Mouse (Mus musculus): ENCODE data around the gene Trem3. TPM values are rescaled to one million over a fixed set of nuclear protein-coding genes. Genes with fewer than 3 reads are reported as not detected.
A peak's percentile ranks its signal among the peaks of the same experiment; 100 is the strongest.

Trem3 gene
- total RNA-seq, 2 experiments from 2014 or later: 0.34 to 0.37 TPM

DNA sequence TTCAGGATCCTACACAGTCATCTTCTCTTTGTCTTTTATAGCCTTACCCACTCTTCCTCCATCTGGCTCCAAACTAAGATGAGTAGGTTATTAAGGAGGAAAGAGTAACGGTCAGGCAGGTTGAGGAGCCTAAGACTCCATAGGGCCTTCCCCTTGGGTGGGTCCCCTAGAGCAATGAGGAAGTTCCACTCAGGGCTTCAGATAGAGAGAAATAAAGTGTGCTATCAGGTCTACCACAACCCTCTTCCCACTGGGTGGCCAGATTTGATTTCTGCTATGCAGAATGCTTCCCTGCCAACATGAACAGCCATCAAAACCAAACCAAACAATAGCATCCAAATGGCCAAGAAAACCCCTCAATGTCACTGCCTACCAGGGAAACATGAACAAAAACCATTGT lies 20.0 kb downstream of the Trem3 start:
- intact Hi-C loops (cut with DNase I): no loop called here
- DNase-seq (ENCODE audit: low spot score in 2 of 2): no peak

GRCm38 (mm10) chr17:48268276-48268675 lies 20.7 kb downstream of the Trem3 start:
- intact Hi-C loops (cut with DNase I): no loop called here
- DNase-seq (ENCODE audit: low spot score in 2 of 2): no peak

GRCm38 (mm10) chr17:48269833-48270232 lies 22.3 kb downstream of the Trem3 start:
- DNase-seq (ENCODE audit: low spot score in 2 of 2): no peak
- intact Hi-C loops (cut with DNase I): no loop called here

- no peak for DNase-seq (ENCODE audit: low spot score in 2 of 2)
- intact Hi-C loops (cut with DNase I): no loop called here
Observed at GRCm38 (mm10) chr17:48272158-48272557, 24.6 kb downstream of the Trem3 start.

GRCm38 (mm10) chr17:48272598-48272997 lies 25.0 kb downstream of the Trem3 start:
- intact Hi-C loops (cut with DNase I): no loop called here
- DNase-seq (ENCODE audit: low spot score in 2 of 2): no peak

- intact Hi-C loops (cut with DNase I): no loop called here
- no peak for DNase-seq (ENCODE audit: low spot score in 2 of 2)
Observed at GRCm38 (mm10) chr17:48274098-48274497, 26.5 kb downstream of the Trem3 start.

DNA sequence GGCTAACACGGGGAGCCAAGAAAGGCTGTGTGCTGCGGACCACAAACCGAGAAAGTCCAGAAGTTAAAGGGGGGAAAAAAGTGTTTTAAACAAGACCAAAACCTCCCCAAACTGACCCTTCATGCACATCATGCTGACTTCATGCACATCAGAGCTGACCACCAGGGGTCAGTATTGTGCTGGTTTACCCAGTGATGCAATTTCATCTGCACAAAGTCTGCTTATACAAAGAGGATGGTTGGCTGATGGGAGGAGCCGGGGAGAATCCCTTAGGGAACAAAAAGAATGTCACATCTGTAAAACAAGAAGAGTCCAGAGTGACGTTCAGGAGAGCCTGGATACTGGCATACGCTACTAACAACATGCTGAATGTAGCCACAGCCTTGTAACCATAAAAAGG lies 27.3 kb downstream of the Trem3 start:
- DNase-seq (ENCODE audit: low spot score in 2 of 2): peak; percentile 82 to 83
- intact Hi-C loops (cut with DNase I): loop anchor here (1.0 to 5.0 kb wide), 3 partner anchors 62 to 132 kb away; partner anchors contain the start of gene Nfya

DNA sequence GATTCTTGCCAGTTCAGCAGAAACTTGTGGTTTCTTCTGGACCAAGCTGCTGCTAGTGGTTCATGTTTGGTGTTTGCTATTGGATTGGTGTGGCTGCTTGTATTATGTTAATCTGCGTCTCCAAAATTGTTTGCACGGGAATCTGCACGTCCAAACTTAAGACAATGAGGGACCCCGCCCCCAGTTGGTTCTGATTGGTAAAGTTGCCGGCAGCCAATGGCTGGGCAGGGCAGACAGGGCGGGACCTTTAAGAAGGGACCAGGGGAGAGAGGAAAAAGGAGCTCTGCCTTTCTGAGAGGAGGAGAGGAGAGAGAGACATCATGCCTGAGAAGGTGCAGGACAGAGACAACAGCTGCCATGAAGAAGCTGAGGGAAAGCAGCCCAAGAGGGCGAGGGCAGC lies 28.2 kb downstream of the Trem3 start:
- no peak for DNase-seq (ENCODE audit: low spot score in 2 of 2)
- intact Hi-C loops (cut with DNase I): loop anchor here (1.0 to 5.0 kb wide), 3 partner anchors 62 to 132 kb away; partner anchors contain the start of gene Nfya

GRCm38 (mm10) chr17:48278381-48278780 lies 30.8 kb downstream of the Trem3 start:
- intact Hi-C loops (cut with DNase I): loop anchor here (5.0 kb wide), 2 partner anchors 114 to 129 kb away; partner anchors contain the start of gene Nfya

DNA sequence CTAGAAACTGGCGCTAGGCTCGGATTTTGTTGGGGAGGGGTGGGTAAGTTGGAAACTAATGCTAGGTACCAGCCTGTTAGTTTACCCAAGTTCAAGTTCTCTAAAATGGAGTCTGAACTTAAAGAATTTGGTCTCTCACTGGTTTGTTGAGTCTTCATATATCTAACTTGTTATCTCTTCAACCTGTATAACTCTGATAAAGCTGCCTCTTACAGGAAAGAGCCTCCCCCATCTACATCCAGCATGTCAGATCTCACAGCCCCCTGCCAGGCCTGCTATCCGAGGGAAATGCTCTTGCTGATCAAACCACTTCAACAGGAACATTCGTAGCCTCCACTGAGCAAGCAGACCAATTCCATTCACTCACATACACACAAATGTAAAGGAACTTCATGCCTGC lies 31.4 kb downstream of the Trem3 start:
- intact Hi-C loops (cut with DNase I): loop anchor here (5.0 kb wide), 2 partner anchors 113 to 128 kb away; partner anchors contain the start of gene Nfya
- no peak for DNase-seq (ENCODE audit: low spot score in 2 of 2)

More at GRCm38 (mm10) chr17:48278381-48278780, 30.8 kb downstream of the Trem3 start:
- DNase-seq (ENCODE audit: low spot score in 2 of 2): peak in 1 of 2 experiments; percentile 53

DNA sequence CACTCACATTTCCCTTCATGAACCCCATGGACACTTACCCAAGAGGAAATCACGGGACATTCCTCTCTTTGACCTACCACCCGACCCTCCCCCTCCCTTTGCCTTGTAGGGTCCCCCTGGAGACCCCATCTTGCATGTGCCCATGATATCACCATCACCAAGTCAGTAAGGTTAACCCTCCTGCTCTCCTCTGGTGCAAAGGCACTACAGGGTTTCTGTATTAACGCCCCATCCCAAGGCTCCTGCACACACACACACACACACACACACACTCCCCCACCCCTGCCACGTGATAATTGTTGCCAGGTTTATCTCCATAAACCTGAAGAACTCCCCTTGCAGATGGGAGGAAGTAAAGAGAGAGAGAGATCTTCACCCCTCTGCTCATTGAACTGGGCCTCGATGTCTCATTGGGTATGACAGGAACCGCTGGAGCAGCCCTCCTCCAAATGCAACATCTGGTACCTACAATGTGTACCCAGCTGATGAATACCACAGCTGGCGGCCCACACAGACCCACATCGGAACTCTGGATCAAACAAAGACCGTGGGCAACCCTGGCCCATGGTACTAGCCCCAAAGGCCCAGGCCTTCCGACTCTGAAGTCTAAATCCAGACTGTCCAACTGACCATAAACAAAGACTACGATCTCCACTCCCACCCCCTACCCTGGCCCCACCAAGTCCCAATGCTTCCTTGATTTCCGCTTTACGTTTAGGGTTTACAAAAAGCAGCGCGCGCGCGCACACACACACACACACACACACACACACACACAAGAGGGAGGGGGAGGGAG lies 33.6 kb downstream of the Trem3 start:
- no peak for DNase-seq (ENCODE audit: low spot score in 2 of 2)
- intact Hi-C loops (cut with DNase I): no loop called here

DNA sequence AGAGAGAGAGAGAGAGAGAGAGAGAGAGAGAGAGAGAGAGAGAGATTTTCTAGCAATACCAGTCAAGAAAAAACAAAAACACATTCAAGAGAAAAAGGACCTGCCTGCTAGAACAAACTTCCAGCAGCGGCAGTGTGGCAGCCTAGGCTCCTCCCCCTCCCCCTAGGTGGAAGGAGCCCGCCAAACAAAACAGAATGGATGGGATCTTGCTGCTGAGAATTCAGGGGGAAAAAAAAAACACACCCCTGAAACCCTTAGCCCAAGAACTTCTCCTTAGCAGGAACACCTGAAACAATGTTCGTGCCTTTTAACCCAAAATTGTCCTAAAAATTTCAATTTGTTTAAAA lies 34.1 kb downstream of the Trem3 start:
- DNase-seq (ENCODE audit: low spot score in 2 of 2): no peak
- intact Hi-C loops (cut with DNase I): no loop called here

- intact Hi-C loops (cut with DNase I): loop anchor here (5.0 kb wide), 1 partner anchor 41 kb away; no protein-coding TSS in a partner anchor
- no peak for DNase-seq (ENCODE audit: low spot score in 2 of 2)
Observed at GRCm38 (mm10) chr17:48286765-48287164, 39.2 kb downstream of the Trem3 start.

GRCm38 (mm10) chr17:48287276-48287675 lies 39.7 kb downstream of the Trem3 start:
- intact Hi-C loops (cut with DNase I): loop anchor here (5.0 kb wide), 1 partner anchor 40 kb away; no protein-coding TSS in a partner anchor
- DNase-seq (ENCODE audit: low spot score in 2 of 2): peak in 1 of 2 experiments; percentile 15

GRCm38 (mm10) chr17:48293500-48294194 lies 46.1 kb downstream of the Trem3 start:
- intact Hi-C loops (cut with DNase I): no loop called here
- no peak for DNase-seq (ENCODE audit: low spot score in 2 of 2)

DNA sequence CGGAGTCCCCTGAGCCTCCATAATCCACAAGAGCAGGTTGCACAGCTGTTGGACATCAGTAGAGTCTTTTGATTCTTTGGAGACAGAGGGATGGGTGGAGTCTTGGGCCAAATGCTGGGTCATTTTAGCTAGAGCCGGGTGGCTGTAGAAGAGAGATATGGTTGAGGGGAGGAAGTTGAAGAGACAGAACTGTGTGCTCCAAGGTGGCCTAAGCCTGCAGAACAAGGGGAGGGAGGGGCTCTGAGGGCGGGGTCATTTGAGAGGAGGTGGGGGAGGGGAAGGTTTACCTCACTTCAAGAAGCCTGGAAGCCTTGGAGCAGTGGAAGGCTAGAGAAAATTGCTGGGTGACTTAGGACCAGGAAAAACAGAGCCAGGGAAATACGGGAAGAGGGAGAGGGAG lies 51.6 kb downstream of the Trem3 start, which contains the start of gene Treml2:
Gene Treml2, plus strand, starts transcription at position 296 of the 400 bp plus-strand sequence.
- intact Hi-C loops (cut with DNase I): no loop called here
- DNase-seq (ENCODE audit: low spot score in 2 of 2): no peak

DNA sequence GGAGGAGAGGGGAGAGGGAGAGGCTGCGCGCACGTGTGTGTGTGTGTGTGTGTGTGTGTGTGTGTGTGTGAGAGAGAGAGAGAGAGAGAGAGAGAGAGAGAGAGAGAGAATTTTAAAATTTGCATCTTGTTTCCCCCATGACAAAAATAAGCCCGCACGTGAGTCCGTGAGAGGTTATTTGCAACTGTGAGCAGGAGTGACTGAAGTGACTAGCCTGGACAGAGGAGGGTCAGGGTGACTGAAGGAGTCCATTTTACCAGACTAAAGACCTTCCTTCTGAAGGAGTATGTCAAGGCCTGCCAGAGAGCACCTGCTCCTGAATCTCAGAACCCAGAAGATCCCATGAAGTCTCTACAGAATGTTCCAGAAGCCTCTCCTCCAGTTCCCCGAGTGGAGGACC lies 52.2 kb downstream of the Trem3 start:
- intact Hi-C loops (cut with DNase I): no loop called here
- no peak for DNase-seq (ENCODE audit: low spot score in 2 of 2)

DNA sequence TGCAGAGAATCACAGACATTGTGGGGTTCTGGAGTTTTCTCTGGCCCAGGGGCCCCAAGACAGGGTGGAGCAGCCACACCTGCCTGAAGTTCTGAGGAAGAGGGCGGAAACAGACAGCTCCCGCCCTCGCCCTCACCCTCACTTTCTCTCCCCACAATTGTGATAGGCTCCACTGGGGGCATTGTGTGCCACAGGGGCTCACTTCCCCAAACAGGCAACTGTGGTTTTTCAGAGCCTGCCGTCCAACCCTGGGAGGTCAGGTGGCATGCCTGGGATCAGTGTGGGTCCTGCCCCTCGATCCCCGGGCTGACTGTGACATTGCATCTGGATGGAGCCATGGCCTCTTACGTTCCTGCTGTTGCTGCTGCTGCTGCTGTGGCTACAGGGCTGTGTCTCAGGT lies 52.6 kb downstream of the Trem3 start:
- intact Hi-C loops (cut with DNase I): no loop called here
- DNase-seq (ENCODE audit: low spot score in 2 of 2): no peak

- intact Hi-C loops (cut with DNase I): no loop called here
- DNase-seq (ENCODE audit: low spot score in 2 of 2): peak in 1 of 2 experiments; percentile 8
Observed at GRCm38 (mm10) chr17:48300861-48301260, 53.3 kb downstream of the Trem3 start.

GRCm38 (mm10) chr17:48301792-48302191 lies 54.2 kb downstream of the Trem3 start:
- intact Hi-C loops (cut with DNase I): no loop called here
- DNase-seq (ENCODE audit: low spot score in 2 of 2): no peak

Measured in left cerebral cortex, postnatal 25 days (tissue).